Mouse (Mus musculus): ENCODE measurements around the gene Gm1110.
"Not testable (repeated sequence)": the region's sequence is repeated elsewhere in the genome, so short reads cannot be mapped to it uniquely, and the experiment has no call there.

Gm1110 gene

DNA sequence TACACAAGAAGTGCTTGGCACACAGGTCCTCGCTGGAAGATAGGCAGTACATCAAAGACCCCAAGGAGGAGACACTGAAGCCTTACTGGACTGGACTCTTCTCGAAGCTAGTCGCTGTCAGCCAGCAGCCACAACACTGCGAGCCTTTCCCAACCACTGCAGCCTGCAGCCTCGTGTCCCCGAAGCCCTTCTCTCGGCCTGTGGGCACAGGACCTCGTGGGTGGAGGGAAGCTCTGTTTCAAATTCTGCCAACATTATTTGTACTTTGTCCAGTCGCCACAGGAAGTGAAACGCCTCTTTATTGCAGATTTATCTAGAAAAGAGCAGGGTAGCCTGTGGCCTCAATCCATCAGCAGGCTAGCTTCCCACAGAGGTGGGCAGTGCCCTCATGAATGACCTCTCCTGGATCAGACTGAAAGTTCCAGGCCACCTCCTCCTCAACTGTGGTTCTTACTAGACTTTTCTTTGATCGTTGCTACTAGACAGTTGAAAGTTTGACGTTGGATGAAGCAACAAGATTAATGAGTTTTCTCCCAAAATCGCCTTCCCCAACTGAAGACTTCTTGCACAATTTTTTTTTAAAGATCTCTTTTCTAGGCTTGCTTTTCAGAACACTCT lies at the start of gene Gm1110:
Gene Gm1110, minus strand, starts transcription at position 203 of the 618 bp plus-strand sequence.
- DNase-seq (ENCODE audit: low spot score in 2 of 2), result no peak

DNA sequence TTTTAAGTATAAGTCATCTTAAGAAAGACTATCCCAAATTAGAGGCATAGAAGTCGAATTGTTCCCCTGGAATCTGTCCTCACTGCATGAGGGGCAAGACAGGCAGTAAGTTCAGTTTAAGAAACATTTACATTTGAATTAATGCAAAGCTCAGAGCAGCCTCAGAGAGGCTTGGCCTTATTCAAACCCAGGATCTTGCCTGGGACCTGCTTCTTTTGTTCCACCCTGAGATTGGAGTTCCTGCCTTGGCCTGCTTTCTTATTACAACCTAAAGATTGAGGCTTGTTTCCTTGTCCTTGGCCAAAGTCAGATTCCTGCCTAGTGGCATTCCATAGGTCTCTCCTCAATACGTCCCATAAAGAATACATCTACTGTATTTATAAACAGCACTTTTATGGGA lies 24.9 kb upstream of the Gm1110 start:
- no peak for DNase-seq (ENCODE audit: low spot score in 2 of 2)

DNA sequence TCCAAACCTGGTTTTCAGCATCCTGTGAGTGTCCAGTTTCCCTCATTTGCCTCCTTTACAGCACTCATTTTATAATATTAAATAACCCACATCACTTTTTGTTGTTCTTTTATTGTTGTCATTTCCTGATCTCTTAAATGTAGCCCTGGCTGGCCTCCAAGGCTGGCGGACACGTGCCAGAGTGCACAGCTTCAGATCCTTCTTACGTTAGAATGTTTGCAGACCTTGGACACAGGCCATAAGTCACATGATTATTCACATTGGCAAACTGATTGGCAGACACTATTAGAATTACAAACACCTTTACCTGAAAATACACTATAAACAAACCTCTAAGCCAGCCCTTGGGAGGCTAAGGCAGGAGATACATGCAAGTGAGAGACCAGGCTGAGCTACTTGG lies 1.2 kb upstream of the Gm1110 start:
- DNase-seq (ENCODE audit: low spot score in 2 of 2), result no peak

DNA sequence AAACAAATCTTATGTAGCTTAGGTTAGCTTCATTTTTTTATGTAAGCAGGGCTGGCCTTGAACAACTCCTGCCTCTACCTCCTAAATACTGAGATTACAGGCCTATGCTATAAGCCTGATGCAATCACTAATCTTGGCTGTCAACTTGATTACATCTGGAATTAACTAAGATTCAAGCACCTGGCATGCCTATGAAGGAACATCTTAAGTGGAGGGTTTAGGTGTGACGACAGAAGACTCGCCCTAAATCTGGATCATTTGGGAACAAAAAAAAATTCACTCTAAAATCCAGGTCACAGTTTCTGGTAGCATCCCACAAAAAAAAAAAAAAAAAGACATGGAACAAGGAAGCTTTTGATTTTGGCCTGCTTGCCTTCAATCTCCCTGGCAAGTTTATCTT lies 3.1 kb downstream of the Gm1110 start:
- no peak for DNase-seq (ENCODE audit: low spot score in 2 of 2)

DNA sequence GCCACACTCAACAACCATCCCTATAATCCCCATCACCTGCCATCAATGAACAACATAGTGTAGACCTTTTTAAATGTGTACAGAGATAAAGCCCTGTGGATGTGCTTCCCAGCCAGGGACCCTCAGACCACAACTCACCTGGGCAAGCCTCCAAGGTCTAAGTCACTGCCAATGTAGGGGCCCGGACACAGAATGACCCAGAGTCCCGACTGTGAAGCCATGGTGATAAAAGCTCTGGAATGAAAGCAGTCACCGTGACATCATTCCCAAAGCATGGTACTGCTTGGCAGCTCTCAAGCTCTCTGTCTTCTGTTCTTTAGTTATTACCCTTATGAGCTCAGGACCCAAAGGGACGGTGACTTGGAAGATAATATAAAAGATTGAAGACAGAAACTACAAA lies 9.8 kb downstream of the Gm1110 start:
- DNase-seq (ENCODE audit: low spot score in 2 of 2), result no peak

DNA sequence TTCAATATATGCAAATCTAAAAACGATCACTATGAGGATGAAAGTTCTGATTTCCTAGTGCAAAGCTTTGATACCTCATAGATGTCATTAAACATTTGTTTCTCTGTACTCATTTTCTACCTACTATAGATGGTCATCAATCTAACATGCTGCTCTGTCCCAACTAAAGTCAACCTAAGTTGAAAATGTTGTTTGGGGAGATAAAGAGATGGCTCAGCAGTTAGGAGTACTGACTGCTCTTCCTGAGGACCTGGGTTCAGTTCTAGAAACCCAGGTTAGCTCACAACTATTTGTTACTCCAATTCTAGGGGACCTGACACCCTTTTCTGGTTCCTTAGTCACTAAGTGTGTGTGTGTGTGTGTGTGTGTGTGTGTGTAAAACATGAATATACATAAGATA lies 11.7 kb downstream of the Gm1110 start:
- DNase-seq (ENCODE audit: low spot score in 2 of 2), result no peak

DNA sequence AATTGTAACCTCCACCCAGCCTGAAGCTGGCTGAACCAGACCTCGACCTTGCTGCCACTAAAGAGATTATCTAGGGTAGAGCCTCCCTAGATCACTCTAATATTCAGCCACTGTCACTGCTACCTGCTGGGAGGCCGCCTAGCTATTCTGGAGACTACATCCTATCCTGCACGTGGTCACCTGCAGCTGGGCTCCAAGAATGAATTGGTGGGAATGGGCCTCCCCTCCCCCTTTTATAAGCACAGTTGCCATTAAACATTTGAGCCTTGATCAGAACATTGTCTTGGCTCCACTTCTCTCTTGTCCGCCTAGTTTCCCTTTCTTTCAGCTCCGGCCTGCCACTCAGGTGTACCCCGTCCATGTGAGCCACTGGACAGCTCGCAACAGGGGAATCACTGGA lies 53.1 kb downstream of the Gm1110 start:
- not testable (repeated sequence) for DNase-seq (ENCODE audit: low spot score in 2 of 2)

DNA sequence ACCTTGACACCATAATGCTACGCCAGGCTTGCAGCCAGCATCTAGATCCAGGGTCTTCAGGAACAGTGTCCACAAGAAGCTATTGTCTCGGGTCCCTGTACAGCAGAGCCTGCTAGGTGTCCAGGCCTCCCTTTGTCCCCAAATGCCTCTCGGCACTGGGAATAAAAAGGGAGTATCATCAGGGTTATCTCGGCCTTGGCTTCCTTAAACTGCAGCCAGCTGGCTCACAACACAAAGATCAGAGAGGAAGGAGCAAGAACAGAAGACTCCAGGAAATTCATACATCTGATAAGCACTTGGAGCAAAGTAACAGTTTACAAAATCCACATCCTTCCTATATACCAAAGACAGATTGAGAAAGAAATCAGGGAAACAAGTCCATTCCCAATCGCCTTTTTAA lies 62.2 kb downstream of the Gm1110 start, which contains the start of gene Glb1l3:
Gene Glb1l3, minus strand, starts transcription at position 140 of the 400 bp plus-strand sequence.
- DNase-seq (ENCODE audit: low spot score in 2 of 2), result peak; percentile 29 to 42

DNA sequence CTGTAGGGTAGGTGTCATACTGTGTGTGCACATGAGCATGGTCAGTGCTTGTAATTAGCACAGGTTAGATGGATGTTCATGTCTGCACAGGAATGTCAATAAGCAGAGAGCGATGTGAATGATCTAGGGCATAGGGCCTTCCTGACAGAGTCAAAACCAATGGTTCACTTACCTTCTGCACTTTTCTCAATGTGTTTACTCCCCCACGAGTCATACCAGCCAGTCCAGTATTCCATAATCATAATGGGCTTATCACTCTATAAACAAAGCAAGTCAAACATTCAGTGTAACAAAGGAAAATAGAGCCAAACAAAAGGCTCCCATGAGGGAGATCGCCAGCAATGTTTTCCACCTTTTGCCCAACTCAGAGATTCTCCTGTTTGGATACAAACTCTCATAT lies 91.8 kb downstream of the Gm1110 start:
- DNase-seq (ENCODE audit: low spot score in 2 of 2), result no peak
